Mouse (Mus musculus) lung, postnatal 36 days (tissue): ENCODE results near the gene 4930558K02Rik.

Source experiments
- DNase-seq: peaks from one replicate; pipeline ENCODE4 v3.0.0; 2022; ENCODE audit warnings: mixed read lengths

The 4930558K02Rik gene

GRCm38 (mm10) chr1:161979536-161979935 is at the start of gene 4930558K02Rik:
TSS of gene 4930558K02Rik (minus strand) at chr1:161979636.
- no peak for DNase-seq

- DNase-seq = no peak
Measured at GRCm38 (mm10) chr1:162023681-162024270, 44.3 kb upstream of the 4930558K02Rik start.

- DNase-seq = no peak
Measured at GRCm38 (mm10) chr1:162020766-162021165, 41.3 kb upstream of the 4930558K02Rik start.

GRCm38 (mm10) chr1:162020303-162020731 is 40.9 kb upstream of the 4930558K02Rik start:
- DNase-seq = no peak

- no peak for DNase-seq
Measured at GRCm38 (mm10) chr1:162018601-162018977, 39.2 kb upstream of the 4930558K02Rik start.

- DNase-seq = no peak
Measured at GRCm38 (mm10) chr1:162017975-162018600, 38.7 kb upstream of the 4930558K02Rik start.

- no peak for DNase-seq
Measured at GRCm38 (mm10) chr1:162016982-162017381, 37.5 kb upstream of the 4930558K02Rik start.

GRCm38 (mm10) chr1:162015247-162015862 is 35.9 kb upstream of the 4930558K02Rik start:
- no peak for DNase-seq

- no peak for DNase-seq
Measured at GRCm38 (mm10) chr1:162013561-162013960, 34.1 kb upstream of the 4930558K02Rik start.

GRCm38 (mm10) chr1:162011523-162012245 is 32.2 kb upstream of the 4930558K02Rik start:
- DNase-seq = no peak

GRCm38 (mm10) chr1:162009086-162009485 is 29.6 kb upstream of the 4930558K02Rik start:
- DNase-seq = no peak

- no peak for DNase-seq
Measured at GRCm38 (mm10) chr1:162008631-162009067, 29.2 kb upstream of the 4930558K02Rik start.

- DNase-seq = no peak
Measured at GRCm38 (mm10) chr1:162008208-162008607, 28.8 kb upstream of the 4930558K02Rik start.

GRCm38 (mm10) chr1:162006109-162006508 is 26.7 kb upstream of the 4930558K02Rik start:
- DNase-seq = peak; percentile 32

GRCm38 (mm10) chr1:162004821-162005770 is 25.7 kb upstream of the 4930558K02Rik start:
- peak; percentile 80 for DNase-seq

- DNase-seq = no peak
Measured at GRCm38 (mm10) chr1:162004518-162004780, 25.0 kb upstream of the 4930558K02Rik start.

GRCm38 (mm10) chr1:162003729-162004517 is 24.5 kb upstream of the 4930558K02Rik start:
- no peak for DNase-seq

GRCm38 (mm10) chr1:162001328-162001727 is 21.9 kb upstream of the 4930558K02Rik start:
- DNase-seq = no peak

GRCm38 (mm10) chr1:161999882-162000371 is 20.5 kb upstream of the 4930558K02Rik start:
- DNase-seq = peak; percentile 81

GRCm38 (mm10) chr1:161999338-161999737 is 19.9 kb upstream of the 4930558K02Rik start:
- DNase-seq = no peak

GRCm38 (mm10) chr1:161998781-161999180 is 19.3 kb upstream of the 4930558K02Rik start:
- peak; percentile 39 for DNase-seq
